Mouse (Mus musculus): ENCODE data around the gene Myzap.

DNA sequence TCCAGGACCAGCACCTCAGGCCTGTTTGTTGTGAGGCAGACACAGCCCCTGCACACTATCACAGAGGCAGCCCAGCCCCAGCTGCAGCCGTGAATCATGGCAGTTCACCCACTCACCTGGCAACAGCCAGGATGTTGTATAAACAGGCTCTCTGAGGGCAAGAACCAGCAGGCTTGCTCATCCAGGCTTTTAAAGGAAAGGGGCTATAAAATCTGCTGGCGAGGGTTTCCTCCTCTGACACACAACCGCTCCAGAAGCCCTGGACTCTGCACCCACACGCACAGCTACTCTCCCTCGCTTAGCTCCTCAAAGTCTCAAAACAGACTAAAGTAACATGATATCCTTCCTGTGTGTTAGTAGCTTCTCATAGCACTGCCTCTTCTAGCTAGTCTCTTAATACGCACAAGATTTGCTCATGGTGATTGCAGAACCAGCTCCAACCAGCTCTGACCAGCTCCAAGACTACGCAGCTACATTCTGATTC lies 21.0 kb downstream of the Myzap start:
- no peak for TF ChIP-seq CTCF (IDR thresholded peaks at IDR 0.05; ENCODE audit: low read depth, low read length)
- TF ChIP-seq POLR2A (IDR thresholded peaks at IDR 0.05; ENCODE audit: insufficient read depth, low read length) = no peak
- TF ChIP-seq EP300 (IDR thresholded peaks at IDR 0.05; ENCODE audit: insufficient read depth, low read depth, low read length) = no peak
